Mouse (Mus musculus): ENCODE data around the gene Ofcc1.

Ofcc1 gene

GRCm38 (mm10) chr13:39979294-39980061 lies 381.8 kb downstream of the Ofcc1 start:
- DNase-seq: peak; percentile 3

- DNase-seq: no peak
These were observed 392.8 kb downstream of the Ofcc1 start for GRCm38 (mm10) chr13:39968349-39969016.

- DNase-seq: no peak
These were observed 404.0 kb downstream of the Ofcc1 start for GRCm38 (mm10) chr13:39957226-39957625.

- no peak for DNase-seq
These were observed 405.2 kb downstream of the Ofcc1 start for GRCm38 (mm10) chr13:39956017-39956416.

All from kidney, postnatal 14 days (tissue).